Mouse (Mus musculus): ENCODE results near the gene Atl3. TPM values are rescaled to one million over a fixed set of nuclear protein-coding genes. Genes with fewer than 3 reads are reported as not detected.
A peak's percentile ranks its signal among the peaks of the same experiment; 100 is the strongest.

Gene Atl3
- total and polyA plus RNA-seq, 3 experiments, result 10.5 to 74.2 (median 64.6) TPM

DNA sequence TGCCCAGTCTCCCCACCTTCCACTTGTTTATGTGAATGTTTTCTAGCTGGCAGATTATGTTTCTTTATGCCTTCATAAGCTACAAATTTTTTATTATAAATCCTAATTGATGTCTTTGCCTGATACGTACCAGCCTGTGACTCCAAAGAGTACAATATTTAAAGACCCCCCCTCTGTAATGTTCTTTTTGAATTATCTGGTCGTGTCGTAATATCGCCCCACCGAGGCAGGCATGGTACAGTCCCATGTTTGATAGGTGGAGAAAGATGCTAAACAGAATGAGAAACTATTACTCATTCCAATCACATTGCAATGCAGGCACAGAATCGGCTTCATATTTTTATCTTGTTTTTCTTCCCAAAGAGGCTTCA, 10.3 kb upstream of the Atl3 start:
- Histone ChIP-seq H3K9me3 (replicated peaks) (no peaks in the 10 kb centered on the region), H3K27me3 (ENCODE audit: insufficient read depth, low read length) (no peaks in the 10 kb centered on the region), H3K4me3 (ENCODE audit: low read depth, low read length) (peak overlapping the region; percentile 85), H3K4me1 (ENCODE audit: insufficient read depth, low read depth, low read length) (peaks cover 44% of the 10 kb centered on the region), H3K36me3 (replicated peaks) (peaks cover 11% of the 10 kb centered on the region)
- TF ChIP-seq POLR2AphosphoS5 (IDR thresholded peaks at IDR 0.05; ENCODE audit: insufficient replicate concordance, low read depth, low read length), result no peak
- no peak for TF ChIP-seq CTCF (IDR thresholded peaks at IDR 0.05; ENCODE audit: low read depth, low read length)
- no peak for TF ChIP-seq GATA2 (IDR thresholded peaks at IDR 0.05; ENCODE audit: borderline replicate concordance, low read depth, low read length)
- no peak for TF ChIP-seq TAL1 (conservative IDR thresholded peaks at IDR 0.05; ENCODE audit: low read depth, low read length)
- no peak for TF ChIP-seq GATA1 (IDR thresholded peaks at IDR 0.05; ENCODE audit: borderline replicate concordance, low read length)
- no peak for ATAC-seq (ENCODE audit: extremely low read depth, insufficient number of reproducible peaks, low FRiP score, poor library complexity, severe bottlenecking)
- peak; percentile 10 for DNase-seq (ENCODE audit: low spot score)

DNA sequence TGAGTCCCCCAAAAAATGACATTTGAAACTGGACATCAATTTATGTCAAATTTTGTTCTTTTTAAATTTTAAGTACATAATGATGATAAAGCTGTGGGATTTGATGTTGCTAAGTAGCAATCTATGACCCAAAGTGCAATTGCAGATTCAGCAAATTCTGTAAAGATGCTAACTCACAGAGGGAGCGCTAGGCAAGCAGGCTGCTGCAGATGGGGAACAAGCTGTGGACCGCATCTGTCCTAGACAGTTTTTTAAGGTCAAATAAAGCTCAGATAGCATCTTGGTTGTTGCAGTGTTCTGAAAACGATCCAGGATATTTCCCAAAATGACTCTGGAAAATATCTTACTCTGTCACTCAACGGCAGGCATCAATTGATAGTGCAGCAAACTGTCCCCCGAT, 9.8 kb upstream of the Atl3 start:
- no peaks in the 10 kb centered on the region for H3K27me3 ChIP-seq (ENCODE audit: insufficient read depth, low read length)
- H3K9me3 ChIP-seq (replicated peaks), result no peaks in the 10 kb centered on the region
- H3K4me3 ChIP-seq (ENCODE audit: low read depth, low read length), result peak overlapping the region; percentile 85; the same call in 1 of the 2 replicates
- ATAC-seq (ENCODE audit: extremely low read depth, insufficient number of reproducible peaks, low FRiP score, poor library complexity, severe bottlenecking) (no peak), DNase-seq (ENCODE audit: low spot score) (no peak)
- TF ChIP-seq GATA2 (IDR thresholded peaks at IDR 0.05; ENCODE audit: borderline replicate concordance, low read depth, low read length) (no peak), TAL1 (conservative IDR thresholded peaks at IDR 0.05; ENCODE audit: low read depth, low read length) (no peak), CTCF (IDR thresholded peaks at IDR 0.05; ENCODE audit: low read depth, low read length) (no peak), GATA1 (IDR thresholded peaks at IDR 0.05; ENCODE audit: borderline replicate concordance, low read length) (no peak), POLR2AphosphoS5 (IDR thresholded peaks at IDR 0.05; ENCODE audit: insufficient replicate concordance, low read depth, low read length) (no peak)
- peaks cover 8% of the 10 kb centered on the region for H3K36me3 ChIP-seq (replicated peaks)
- peaks cover 41% of the 10 kb centered on the region for H3K4me1 ChIP-seq (ENCODE audit: insufficient read depth, low read depth, low read length)

- ATAC-seq (ENCODE audit: extremely low read depth, insufficient number of reproducible peaks, low FRiP score, poor library complexity, severe bottlenecking), result no peak
- no peaks in the 10 kb centered on the region for H3K27me3 ChIP-seq (ENCODE audit: insufficient read depth, low read length)
- peaks cover 3% of the 10 kb centered on the region for H3K36me3 ChIP-seq (replicated peaks)
- H3K9me3 ChIP-seq (replicated peaks), result no peaks in the 10 kb centered on the region
- H3K4me1 ChIP-seq (ENCODE audit: insufficient read depth, low read depth, low read length), result peaks cover 22% of the 10 kb centered on the region
- no peak for DNase-seq (ENCODE audit: low spot score)
- TF ChIP-seq GATA1 (IDR thresholded peaks at IDR 0.05; ENCODE audit: borderline replicate concordance, low read length) (no peak), GATA2 (IDR thresholded peaks at IDR 0.05; ENCODE audit: borderline replicate concordance, low read depth, low read length) (no peak), CTCF (IDR thresholded peaks at IDR 0.05; ENCODE audit: low read depth, low read length) (no peak), TAL1 (conservative IDR thresholded peaks at IDR 0.05; ENCODE audit: low read depth, low read length) (no peak), POLR2AphosphoS5 (IDR thresholded peaks at IDR 0.05; ENCODE audit: insufficient replicate concordance, low read depth, low read length) (no peak)
- H3K4me3 ChIP-seq (ENCODE audit: low read depth, low read length), result no peak overlapping the region
Measured at GRCm38 (mm10) chr19:7487680-7488079, 6.2 kb upstream of the Atl3 start.

DNA sequence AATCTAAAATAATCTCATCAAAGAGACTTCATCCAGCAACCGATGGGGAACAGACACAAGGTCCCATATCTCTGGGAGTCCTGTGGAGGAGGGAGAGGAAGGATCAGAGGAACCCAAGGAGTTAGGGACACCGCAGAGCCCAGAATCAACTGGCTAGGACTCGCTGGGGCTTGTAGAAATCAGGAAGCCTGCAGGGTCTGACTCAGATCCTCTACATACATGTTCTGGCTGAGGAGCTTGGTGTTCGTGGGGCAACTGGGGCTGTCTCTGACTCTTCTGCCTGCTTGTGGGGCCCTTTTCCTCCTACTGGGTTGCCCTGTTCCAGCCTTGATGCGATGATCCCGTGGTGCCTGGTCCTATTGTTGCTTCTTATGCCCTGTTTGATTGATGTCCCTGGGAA, 1.9 kb upstream of the Atl3 start:
- Histone ChIP-seq H3K27me3 (ENCODE audit: insufficient read depth, low read length) (no peaks in the 10 kb centered on the region), H3K9me3 (replicated peaks) (no peaks in the 10 kb centered on the region), H3K4me3 (ENCODE audit: low read depth, low read length) (no peak overlapping the region), H3K36me3 (replicated peaks) (peaks cover 3% of the 10 kb centered on the region), H3K4me1 (ENCODE audit: insufficient read depth, low read depth, low read length) (peaks cover 25% of the 10 kb centered on the region)
- ATAC-seq (ENCODE audit: extremely low read depth, insufficient number of reproducible peaks, low FRiP score, poor library complexity, severe bottlenecking), result no peak
- DNase-seq (ENCODE audit: low spot score), result no peak
- no peak for TF ChIP-seq TAL1 (conservative IDR thresholded peaks at IDR 0.05; ENCODE audit: low read depth, low read length)
- no peak for TF ChIP-seq CTCF (IDR thresholded peaks at IDR 0.05; ENCODE audit: low read depth, low read length)
- no peak for TF ChIP-seq POLR2AphosphoS5 (IDR thresholded peaks at IDR 0.05; ENCODE audit: insufficient replicate concordance, low read depth, low read length)
- no peak for TF ChIP-seq GATA1 (IDR thresholded peaks at IDR 0.05; ENCODE audit: borderline replicate concordance, low read length)
- no peak for TF ChIP-seq GATA2 (IDR thresholded peaks at IDR 0.05; ENCODE audit: borderline replicate concordance, low read depth, low read length)

- Histone ChIP-seq H3K4me1 (ENCODE audit: insufficient read depth, low read depth, low read length) (peaks cover 22% of the 10 kb centered on the region), H3K27me3 (ENCODE audit: insufficient read depth, low read length) (no peaks in the 10 kb centered on the region), H3K9me3 (replicated peaks) (no peaks in the 10 kb centered on the region), H3K4me3 (ENCODE audit: low read depth, low read length) (no peak overlapping the region), H3K36me3 (replicated peaks) (peaks cover 3% of the 10 kb centered on the region)
- TF ChIP-seq GATA2 (IDR thresholded peaks at IDR 0.05; ENCODE audit: borderline replicate concordance, low read depth, low read length), result no peak
- no peak for TF ChIP-seq GATA1 (IDR thresholded peaks at IDR 0.05; ENCODE audit: borderline replicate concordance, low read length)
- no peak for TF ChIP-seq CTCF (IDR thresholded peaks at IDR 0.05; ENCODE audit: low read depth, low read length)
- TF ChIP-seq TAL1 (conservative IDR thresholded peaks at IDR 0.05; ENCODE audit: low read depth, low read length), result no peak
- no peak for TF ChIP-seq POLR2AphosphoS5 (IDR thresholded peaks at IDR 0.05; ENCODE audit: insufficient replicate concordance, low read depth, low read length)
- ATAC-seq (ENCODE audit: extremely low read depth, insufficient number of reproducible peaks, low FRiP score, poor library complexity, severe bottlenecking) (no peak), DNase-seq (ENCODE audit: low spot score) (no peak)
Measured at GRCm38 (mm10) chr19:7492682-7493081, 1.2 kb upstream of the Atl3 start.

- Histone ChIP-seq H3K27me3 (ENCODE audit: insufficient read depth, low read length) (no peaks in the 10 kb centered on the region), H3K4me1 (ENCODE audit: insufficient read depth, low read depth, low read length) (peaks cover 15% of the 10 kb centered on the region), H3K9me3 (replicated peaks) (no peaks in the 10 kb centered on the region), H3K36me3 (replicated peaks) (peaks cover 9% of the 10 kb centered on the region), H3K4me3 (ENCODE audit: low read depth, low read length) (peak overlapping the region; percentile 78)
- ATAC-seq (ENCODE audit: extremely low read depth, insufficient number of reproducible peaks, low FRiP score, poor library complexity, severe bottlenecking) (peak; percentile 64), DNase-seq (ENCODE audit: low spot score) (peak; percentile 77)
- no peak for TF ChIP-seq GATA1 (IDR thresholded peaks at IDR 0.05; ENCODE audit: borderline replicate concordance, low read length)
Measured at GRCm38 (mm10) chr19:7494187-7495015, 561 bp downstream of the Atl3 start.

Data from G1E (cell line).